Mouse (Mus musculus): ENCODE data around the gene Mapre1. TPM values are rescaled to one million over a fixed set of nuclear protein-coding genes. Genes with fewer than 3 reads are reported as not detected.
A peak's percentile ranks its signal among the peaks of the same experiment; 100 is the strongest.
"Not testable (repeated sequence)": the region's sequence is repeated elsewhere in the genome, so short reads cannot be mapped to it uniquely, and the experiment has no call there.

Mapre1 gene
- polyA plus RNA-seq, 2 experiments: 14.3 to 116 TPM

DNA sequence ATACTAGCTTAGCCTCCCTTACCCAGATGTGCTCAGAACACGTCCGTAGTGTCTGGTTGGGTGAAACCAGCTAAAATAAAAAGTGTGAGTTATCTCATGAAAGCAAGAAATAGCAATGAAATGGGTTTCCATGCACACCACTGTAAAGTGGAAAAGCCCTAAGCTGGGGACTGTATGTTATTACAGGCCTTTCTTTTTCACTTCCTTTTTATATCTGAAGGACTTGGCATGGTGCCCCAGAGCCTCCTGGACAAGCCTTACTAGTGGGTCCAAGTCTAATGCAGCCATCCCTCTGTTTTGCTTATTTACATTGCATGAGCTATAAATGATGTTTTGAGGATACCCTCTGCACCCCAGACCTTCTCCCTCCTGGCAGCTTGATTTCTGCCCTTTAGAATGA lies 43.6 kb downstream of the Mapre1 start:
- no peak for DNase-seq (ENCODE audit: low read depth in 3 of 3, low spot score in 3 of 3)
- Histone ChIP-seq H3K27me3 (ENCODE audit: control insufficient read depth, insufficient read depth, low read length) (no peaks in the 10 kb centered on the region), H3K4me2 (ENCODE audit: low read depth) (no peak overlapping the region), H3K27ac (no peak overlapping the region), H3K4me3 (ENCODE audit: insufficient read depth in 1 of 2, low read depth in 2 of 2, low read length in 2 of 2) (no peak overlapping the region), H3K9ac (replicated peaks) (no peak overlapping the region), H3K36me3 (replicated peaks; ENCODE audit: control insufficient read depth, insufficient read depth, low read depth) (no peaks in the 10 kb centered on the region), H3K9me3 (ENCODE audit: control insufficient read depth, low read length) (no peaks in the 10 kb centered on the region), H3K4me1 (replicated peaks; ENCODE audit: control insufficient read depth in 2 of 2, insufficient read depth in 2 of 2, low read length in 1 of 2) (peaks cover 14 to 24% of the 10 kb centered on the region in 2 experiments)
- TF ChIP-seq CTCF (IDR thresholded peaks at IDR 0.05; ENCODE audit: low read depth): no peak
- TF ChIP-seq EP300 (IDR thresholded peaks at IDR 0.05; ENCODE audit: low read depth): no peak
- ATAC-seq (ENCODE audit: insufficient read depth): no peak
- whole genome bisulfite sequencing (ENCODE audit: insufficient replicate concordance): 72% methylated on average over 2 of the region's 2 CpGs

DNA sequence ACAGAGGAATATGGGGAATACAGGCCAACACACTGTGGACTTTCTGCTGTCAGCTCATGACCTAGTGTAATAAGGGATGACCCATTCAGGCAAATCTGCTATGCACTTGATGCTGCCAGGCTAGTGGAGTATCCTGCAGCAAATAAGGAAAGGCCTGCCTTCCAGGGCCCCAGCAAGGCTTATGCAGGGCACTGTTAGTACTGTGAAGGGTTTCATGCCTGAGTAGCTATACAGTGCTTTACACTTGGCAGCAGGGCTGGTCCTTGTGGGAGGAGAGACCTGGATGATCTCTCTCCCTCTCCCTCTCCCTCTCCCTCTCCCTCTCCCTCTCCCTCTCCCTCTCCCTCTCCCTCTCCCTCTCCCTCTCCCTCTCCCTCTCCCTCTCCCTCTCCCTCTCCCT lies 52.3 kb downstream of the Mapre1 start:
- DNase-seq (ENCODE audit: low read depth in 3 of 3, low spot score in 3 of 3) (no peak), ATAC-seq (ENCODE audit: insufficient read depth) (no peak)
- Histone ChIP-seq H3K36me3 (replicated peaks; ENCODE audit: control insufficient read depth, insufficient read depth, low read depth) (no peaks in the 10 kb centered on the region), H3K9ac (replicated peaks) (no peak overlapping the region), H3K9me3 (ENCODE audit: control insufficient read depth, low read length) (no peaks in the 10 kb centered on the region), H3K4me3 (ENCODE audit: insufficient read depth in 1 of 2, low read depth in 2 of 2, low read length in 2 of 2) (no peak overlapping the region), H3K27ac (no peak overlapping the region), H3K4me2 (ENCODE audit: low read depth) (no peak overlapping the region), H3K4me1 (replicated peaks; ENCODE audit: control insufficient read depth in 2 of 2, insufficient read depth in 2 of 2, low read length in 1 of 2) (no peaks in the 10 kb centered on the region), H3K27me3 (ENCODE audit: control insufficient read depth, insufficient read depth, low read length) (no peaks in the 10 kb centered on the region)
- TF ChIP-seq EP300 (IDR thresholded peaks at IDR 0.05; ENCODE audit: low read depth): no peak
- no peak for TF ChIP-seq CTCF (IDR thresholded peaks at IDR 0.05; ENCODE audit: low read depth)

DNA sequence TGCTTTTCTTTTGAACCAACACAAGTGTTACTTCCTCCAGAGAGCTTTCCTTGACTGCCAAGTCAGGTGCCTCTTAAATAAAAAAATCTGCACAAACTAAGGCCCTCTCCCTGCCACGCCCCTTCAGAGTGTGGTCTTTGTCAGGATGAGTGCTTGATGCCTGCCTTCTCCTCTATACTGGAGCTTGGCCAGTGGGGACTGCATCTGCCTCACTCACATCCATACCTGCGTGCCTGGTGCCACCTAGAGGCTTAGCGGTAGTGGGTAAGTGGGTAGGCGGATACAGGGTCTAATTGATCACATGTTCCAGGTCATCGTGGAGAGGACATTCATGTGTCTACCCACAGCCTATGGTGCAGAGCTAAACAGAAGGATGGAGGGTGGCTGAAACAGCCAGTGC lies 54.0 kb downstream of the Mapre1 start:
- DNase-seq (ENCODE audit: low read depth in 3 of 3, low spot score in 3 of 3) (peak in 1 of 3 experiments; percentile 12), ATAC-seq (ENCODE audit: insufficient read depth) (no peak)
- H3K4me1 ChIP-seq (replicated peaks; ENCODE audit: control insufficient read depth in 2 of 2, insufficient read depth in 2 of 2, low read length in 1 of 2): no peaks in the 10 kb centered on the region
- WGBS (ENCODE audit: insufficient replicate concordance): 38% methylated on average over 5 of the region's 5 CpGs
- no peak overlapping the region for H3K4me3 ChIP-seq (ENCODE audit: insufficient read depth in 1 of 2, low read depth in 2 of 2, low read length in 2 of 2)
- no peak overlapping the region for H3K9ac ChIP-seq (replicated peaks)
- no peaks in the 10 kb centered on the region for H3K9me3 ChIP-seq (ENCODE audit: control insufficient read depth, low read length)
- H3K27me3 ChIP-seq (ENCODE audit: control insufficient read depth, insufficient read depth, low read length): no peaks in the 10 kb centered on the region
- TF ChIP-seq EP300 (IDR thresholded peaks at IDR 0.05; ENCODE audit: low read depth): no peak
- TF ChIP-seq CTCF (IDR thresholded peaks at IDR 0.05; ENCODE audit: low read depth): peak; percentile 67
- H3K36me3 ChIP-seq (replicated peaks; ENCODE audit: control insufficient read depth, insufficient read depth, low read depth): no peaks in the 10 kb centered on the region
- no peak overlapping the region for H3K27ac ChIP-seq
- H3K4me2 ChIP-seq (ENCODE audit: low read depth): no peak overlapping the region

DNA sequence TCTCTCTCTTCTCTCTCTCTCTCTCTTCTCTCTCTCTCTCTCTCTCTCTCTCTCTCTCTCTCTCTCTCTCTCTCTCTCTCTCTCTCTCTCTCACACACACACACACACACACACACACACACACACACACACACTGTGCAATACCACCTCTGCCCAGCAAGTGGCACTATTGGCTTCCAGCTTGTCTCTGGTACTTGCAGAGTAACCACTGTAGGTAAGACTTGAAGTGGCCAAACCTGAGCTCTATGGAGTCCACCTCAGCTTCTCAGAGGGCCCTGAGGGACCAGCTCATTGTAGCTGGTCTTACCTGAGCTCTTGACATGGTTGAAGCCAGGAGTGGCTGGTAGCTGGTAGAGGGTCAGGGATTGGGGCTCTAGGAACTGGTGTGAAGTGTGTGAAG lies 66.4 kb downstream of the Mapre1 start:
- not testable (repeated sequence) for H3K4me3 ChIP-seq (ENCODE audit: insufficient read depth in 1 of 2, low read depth in 2 of 2, low read length in 2 of 2); H3K9ac ChIP-seq (replicated peaks); ATAC-seq (ENCODE audit: insufficient read depth); H3K27me3 ChIP-seq (ENCODE audit: control insufficient read depth, insufficient read depth, low read length); H3K4me2 ChIP-seq (ENCODE audit: low read depth); H3K4me1 ChIP-seq (replicated peaks; ENCODE audit: control insufficient read depth in 2 of 2, insufficient read depth in 2 of 2, low read length in 1 of 2); H3K36me3 ChIP-seq (replicated peaks; ENCODE audit: control insufficient read depth, insufficient read depth, low read depth); H3K9me3 ChIP-seq (ENCODE audit: control insufficient read depth, low read length); H3K27ac ChIP-seq
- TF ChIP-seq CTCF (IDR thresholded peaks at IDR 0.05; ENCODE audit: low read depth): peak; percentile 78
- peak in 1 of 3 experiments; percentile 19 for DNase-seq (ENCODE audit: low read depth in 3 of 3, low spot score in 3 of 3)

DNA sequence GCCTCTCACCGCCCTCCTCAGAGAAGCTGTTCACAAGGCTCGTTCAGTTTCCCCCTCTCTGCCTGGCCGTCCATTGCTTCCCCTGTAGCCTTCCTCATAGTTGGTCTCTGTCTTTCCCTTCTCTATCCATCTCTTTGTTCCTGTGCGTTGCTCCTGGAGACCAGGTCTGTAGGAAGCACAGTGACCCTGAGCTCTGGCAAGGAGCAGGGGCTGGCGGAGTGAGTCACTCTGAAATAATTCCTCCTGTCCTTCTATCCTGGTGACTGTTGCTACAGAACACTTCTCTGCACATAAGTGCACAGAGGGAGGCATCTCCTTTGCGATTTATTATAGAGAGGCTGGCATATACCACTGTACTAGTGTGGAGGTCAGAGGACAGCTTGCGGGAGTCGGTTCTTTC lies 67.1 kb downstream of the Mapre1 start:
- WGBS (ENCODE audit: insufficient replicate concordance): 71% methylated on average over 8 of the region's 8 CpGs

DNA sequence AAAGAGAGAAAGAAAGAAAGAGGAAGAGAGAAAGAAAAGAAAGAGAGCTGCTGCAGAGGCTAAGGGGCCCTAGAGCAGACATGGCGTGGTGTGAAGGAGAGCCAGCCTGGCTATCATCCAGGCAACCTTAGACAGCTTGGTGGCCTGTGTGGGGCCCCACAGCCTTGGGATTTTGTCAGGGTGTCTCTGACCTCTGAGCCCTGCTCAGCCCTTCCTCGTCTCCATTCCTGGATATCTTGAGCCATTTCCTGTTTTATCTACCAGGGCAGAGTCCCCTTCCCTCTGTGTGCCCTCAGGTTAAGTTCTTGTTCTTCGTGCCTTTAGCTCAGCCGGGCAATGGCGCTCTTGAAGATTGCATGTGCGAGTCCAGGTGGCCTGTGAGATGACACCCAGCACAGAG lies 67.8 kb downstream of the Mapre1 start:
- Histone ChIP-seq H3K9me3 (ENCODE audit: control insufficient read depth, low read length) (no peaks in the 10 kb centered on the region), H3K4me2 (ENCODE audit: low read depth) (no peak overlapping the region), H3K9ac (replicated peaks) (no peak overlapping the region), H3K4me1 (replicated peaks; ENCODE audit: control insufficient read depth in 2 of 2, insufficient read depth in 2 of 2, low read length in 1 of 2) (no peaks in the 10 kb centered on the region), H3K36me3 (replicated peaks; ENCODE audit: control insufficient read depth, insufficient read depth, low read depth) (no peaks in the 10 kb centered on the region), H3K27me3 (ENCODE audit: control insufficient read depth, insufficient read depth, low read length) (no peaks in the 10 kb centered on the region), H3K4me3 (ENCODE audit: insufficient read depth in 1 of 2, low read depth in 2 of 2, low read length in 2 of 2) (no peak overlapping the region), H3K27ac (no peak overlapping the region)
- ATAC-seq (ENCODE audit: insufficient read depth) (no peak), DNase-seq (ENCODE audit: low read depth in 3 of 3, low spot score in 3 of 3) (no peak)
- WGBS (ENCODE audit: insufficient replicate concordance): 65% methylated on average over 6 of the region's 6 CpGs
- TF ChIP-seq CTCF (IDR thresholded peaks at IDR 0.05; ENCODE audit: low read depth): no peak
- no peak for TF ChIP-seq EP300 (IDR thresholded peaks at IDR 0.05; ENCODE audit: low read depth)

More for the DNA sequence above, 67.1 kb downstream of the Mapre1 start:
- no peak for DNase-seq (ENCODE audit: low read depth in 3 of 3, low spot score in 3 of 3)
- Histone ChIP-seq H3K27me3 (ENCODE audit: control insufficient read depth, insufficient read depth, low read length) (no peaks in the 10 kb centered on the region), H3K27ac (no peak overlapping the region), H3K9me3 (ENCODE audit: control insufficient read depth, low read length) (no peaks in the 10 kb centered on the region), H3K4me1 (replicated peaks; ENCODE audit: control insufficient read depth in 2 of 2, insufficient read depth in 2 of 2, low read length in 1 of 2) (no peaks in the 10 kb centered on the region), H3K36me3 (replicated peaks; ENCODE audit: control insufficient read depth, insufficient read depth, low read depth) (no peaks in the 10 kb centered on the region), H3K9ac (replicated peaks) (no peak overlapping the region), H3K4me2 (ENCODE audit: low read depth) (no peak overlapping the region), H3K4me3 (ENCODE audit: insufficient read depth in 1 of 2, low read depth in 2 of 2, low read length in 2 of 2) (no peak overlapping the region)
- no peak for ATAC-seq (ENCODE audit: insufficient read depth)
- TF ChIP-seq EP300 (IDR thresholded peaks at IDR 0.05; ENCODE audit: low read depth) (no peak), CTCF (IDR thresholded peaks at IDR 0.05; ENCODE audit: low read depth) (no peak)

Measured in liver, embryonic 14.5 days (tissue).